Mouse (Mus musculus) embryo, embryonic 10.5 days (tissue): ENCODE measurements around the gene Creb3l2.

ENCODE experiments used
- DNase-seq: peaks from one replicate; pipeline ENCODE4 v3.0.0-alpha.2; 2015; ENCODE audit warnings: low spot score

The Creb3l2 gene

GRCm38 (mm10) chr6:37325906-37326602 is 115.9 kb downstream of the Creb3l2 start:
- no peak for DNase-seq

DNA sequence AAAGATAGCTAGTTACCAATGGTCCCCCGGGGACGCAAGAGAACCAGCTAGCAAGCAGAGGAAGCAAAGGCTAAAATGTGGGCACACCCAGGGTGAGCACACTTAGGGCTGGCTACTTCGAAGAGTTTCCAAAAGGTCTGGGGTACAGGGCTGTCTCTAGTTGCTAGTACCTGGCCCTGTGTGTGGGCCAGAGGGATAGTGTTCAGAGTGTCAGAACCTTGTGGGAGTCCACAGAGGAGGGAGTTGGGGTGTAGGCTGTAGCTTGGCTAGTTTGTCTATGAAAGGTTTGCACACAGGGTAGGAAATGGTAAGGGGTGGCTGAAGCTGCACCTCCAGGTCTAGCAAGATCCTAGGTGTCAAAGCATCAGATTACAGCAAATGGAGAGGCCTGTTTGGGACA is 116.9 kb downstream of the Creb3l2 start:
- DNase-seq, result no peak

DNA sequence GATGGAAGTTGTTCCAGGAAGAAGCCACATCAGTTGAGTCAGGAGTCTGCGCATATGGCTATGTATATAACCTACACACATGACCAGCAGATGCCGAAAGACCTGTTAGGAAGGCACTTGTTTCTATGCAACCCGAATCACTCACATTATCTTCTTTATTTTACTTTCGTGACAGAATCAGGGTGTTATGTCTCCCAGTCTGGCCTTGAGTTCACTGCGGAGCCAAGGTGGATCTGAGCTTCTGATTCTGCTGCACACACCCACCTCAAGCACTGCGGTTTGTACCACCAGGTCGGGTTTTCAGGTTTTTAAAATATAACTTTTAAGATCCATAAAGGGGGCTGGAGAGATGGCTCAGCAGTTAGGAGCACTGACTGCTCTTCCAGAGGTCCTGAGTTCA is 119.3 kb downstream of the Creb3l2 start:
- DNase-seq, result no peak

DNA sequence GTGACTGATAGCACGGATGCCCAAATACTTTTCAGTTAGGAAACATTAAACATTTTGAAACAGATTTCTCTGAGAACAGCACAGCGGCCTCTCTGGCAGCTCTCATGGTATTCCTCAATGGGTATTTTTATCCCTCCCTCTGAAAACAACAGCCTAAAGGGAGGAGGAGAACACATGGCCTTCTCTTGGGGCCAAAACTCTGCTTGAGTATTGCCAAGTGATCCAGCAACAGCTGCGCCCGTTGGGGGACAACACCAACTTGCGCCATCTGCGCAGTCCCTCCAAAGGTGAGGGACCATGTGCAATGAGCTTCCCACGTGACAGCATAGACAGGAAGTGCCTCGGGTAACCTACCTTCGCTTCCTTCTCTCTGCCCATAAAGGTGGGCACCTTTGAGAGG is 119.9 kb downstream of the Creb3l2 start:
- DNase-seq, result no peak

DNA sequence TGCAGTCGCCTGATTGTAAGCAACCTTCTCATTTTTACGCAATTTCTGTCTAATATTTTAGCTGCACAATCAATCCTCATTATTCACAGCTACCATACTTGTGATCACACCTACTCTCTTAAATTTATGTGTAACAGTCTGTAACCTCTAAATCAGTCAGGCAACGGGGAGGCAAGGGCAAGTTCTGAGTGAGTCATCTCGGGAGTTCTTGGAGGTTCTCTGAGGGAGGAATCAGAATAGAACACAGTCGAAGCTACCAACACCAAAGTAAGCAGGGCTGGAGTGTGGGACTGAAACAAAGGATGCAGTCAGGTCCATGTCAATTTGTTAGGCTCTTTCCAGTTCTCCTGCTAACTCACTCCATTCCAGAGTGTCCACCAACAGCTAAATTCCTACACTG is 124.0 kb downstream of the Creb3l2 start:
- no peak for DNase-seq

GRCm38 (mm10) chr6:37315440-37315839 is 126.5 kb downstream of the Creb3l2 start:
- DNase-seq, result no peak

GRCm38 (mm10) chr6:37310601-37311000 is 131.3 kb downstream of the Creb3l2 start:
- DNase-seq, result no peak

GRCm38 (mm10) chr6:37306616-37307015 is 135.3 kb downstream of the Creb3l2 start:
- no peak for DNase-seq

- DNase-seq, result no peak
Observed at GRCm38 (mm10) chr6:37300492-37300891, 141.5 kb downstream of the Creb3l2 start.

DNA sequence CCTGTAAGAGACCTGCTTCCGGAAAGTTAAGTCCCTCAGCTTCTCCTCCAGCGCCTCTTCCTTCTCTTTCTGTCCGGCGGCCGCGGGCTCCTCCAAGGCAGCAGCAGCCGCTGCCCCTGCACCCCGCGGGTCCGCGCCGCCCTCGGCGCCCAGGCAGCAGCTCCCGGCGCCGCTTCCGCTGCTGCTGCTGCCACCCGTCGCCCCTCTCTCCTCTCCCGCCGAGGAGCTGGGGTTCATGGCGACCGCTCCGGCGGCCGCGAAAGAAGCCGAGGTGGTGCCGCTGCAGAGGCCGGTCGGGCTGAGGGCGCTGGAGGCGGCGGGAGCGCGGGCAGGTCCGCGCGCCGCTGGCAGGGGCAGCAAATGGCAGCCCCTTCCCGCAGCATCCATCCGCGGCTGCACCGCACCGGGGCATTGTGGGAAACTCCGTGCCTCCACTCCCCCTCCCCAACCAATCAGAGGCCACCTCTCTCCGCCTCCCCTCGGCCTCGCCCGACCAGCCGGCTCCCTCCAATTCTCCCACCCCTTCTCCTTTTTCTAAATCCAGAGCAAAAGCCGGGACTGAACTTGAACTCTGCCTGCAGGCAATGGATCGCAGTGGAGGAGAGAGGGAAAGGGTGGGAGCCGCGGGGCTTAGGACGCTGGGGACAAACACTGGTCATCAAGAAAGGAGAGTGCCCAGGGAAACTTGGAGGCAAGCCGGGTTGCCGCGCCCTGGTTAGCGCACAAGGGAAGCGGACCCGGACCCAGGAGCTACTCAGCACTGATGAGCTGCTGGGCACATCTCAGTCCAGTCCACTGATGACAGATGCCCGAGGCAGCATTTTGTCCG is 142.2 kb downstream of the Creb3l2 start, which contains the start of gene Dgki:
Gene Dgki, minus strand, starts transcription at position 623 of the 829 bp plus-strand sequence.
- DNase-seq, result peak; percentile 75

GRCm38 (mm10) chr6:37298982-37299381 is 143.0 kb downstream of the Creb3l2 start:
- DNase-seq, result no peak

- no peak for DNase-seq
Observed at GRCm38 (mm10) chr6:37297744-37298482, 144.0 kb downstream of the Creb3l2 start.

GRCm38 (mm10) chr6:37292068-37292467 is 149.9 kb downstream of the Creb3l2 start:
- DNase-seq, result no peak

DNA sequence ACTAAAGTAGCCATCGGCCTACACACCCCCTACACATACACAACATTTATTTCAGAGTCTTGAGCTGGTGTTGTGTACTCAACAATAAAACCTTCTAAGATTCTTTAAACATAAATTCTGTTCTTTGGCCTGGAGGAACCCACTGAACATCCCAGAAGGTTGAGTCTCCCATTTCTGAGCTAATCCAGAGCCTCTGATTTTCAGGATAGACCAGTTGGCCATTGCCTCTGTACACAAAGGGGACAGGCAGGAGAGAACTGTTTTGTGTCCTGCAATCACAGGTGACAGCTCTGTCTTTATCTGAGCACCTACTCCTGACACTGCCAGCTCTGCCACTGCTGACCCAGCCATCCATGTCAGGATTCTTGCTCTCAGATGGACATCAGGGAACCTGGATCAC is 150.8 kb downstream of the Creb3l2 start:
- no peak for DNase-seq

DNA sequence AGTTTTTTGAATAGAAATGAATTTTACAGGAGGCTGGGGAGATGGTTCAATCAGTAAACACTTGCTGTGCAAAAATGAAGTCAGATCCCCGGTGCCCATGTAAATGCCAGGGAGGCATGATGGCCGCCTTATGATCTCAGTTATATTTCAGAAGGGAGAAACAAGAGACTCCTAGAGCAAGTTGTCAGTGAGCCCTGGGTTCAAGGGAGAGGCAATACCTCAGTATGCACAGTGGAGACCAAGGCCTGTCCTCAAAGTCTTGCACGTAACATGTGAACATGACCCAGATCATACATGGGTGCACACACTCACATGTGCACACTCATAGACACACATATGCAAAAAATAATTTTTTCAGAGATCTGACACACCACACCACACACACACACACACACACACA is 151.3 kb downstream of the Creb3l2 start:
- DNase-seq, result no peak

GRCm38 (mm10) chr6:37286134-37286533 is 155.8 kb downstream of the Creb3l2 start:
- DNase-seq, result no peak

GRCm38 (mm10) chr6:37284879-37285278 is 157.1 kb downstream of the Creb3l2 start:
- DNase-seq, result no peak

DNA sequence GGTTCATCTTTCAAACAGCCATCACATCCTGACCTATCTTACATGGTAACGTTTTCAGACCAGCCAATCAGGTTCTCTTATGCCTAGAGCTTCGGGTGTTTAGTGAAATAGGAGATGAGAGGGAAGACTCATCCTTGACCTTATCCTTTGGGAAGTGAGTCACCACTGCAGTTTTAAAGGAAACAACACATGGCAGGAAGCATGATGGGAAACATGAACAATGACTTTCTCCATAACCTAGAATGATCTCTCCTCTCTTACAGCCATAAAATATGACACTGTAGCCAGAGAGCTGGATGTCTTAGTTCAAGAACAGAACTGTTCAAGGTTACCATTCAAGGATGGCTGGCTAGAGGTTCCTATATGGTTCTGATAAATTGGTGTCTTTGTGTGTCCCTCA is 158.6 kb downstream of the Creb3l2 start:
- no peak for DNase-seq

- no peak for DNase-seq
Observed at GRCm38 (mm10) chr6:37282659-37283058, 159.3 kb downstream of the Creb3l2 start.
